Mouse (Mus musculus): Measurements from ENCODE around the gene Celsr2.

- TF ChIP-seq CTCF (IDR thresholded peaks at IDR 0.05; ENCODE audit: low read depth) (no peak), EP300 (IDR thresholded peaks at IDR 0.05; ENCODE audit: low read depth) (no peak)
These were observed 9.0 kb downstream of the Celsr2 start for GRCm38 (mm10) chr3:108406306-108406885.

Measured in heart, postnatal 0 days (tissue).